Mouse (Mus musculus) hindbrain, embryonic 11.5 days (tissue): ENCODE measurements around the gene Epb41l1. TPM values are rescaled to one million over a fixed set of nuclear protein-coding genes. Genes with fewer than 3 reads are reported as not detected.

ENCODE experiments used
- ATAC-seq: fragments of 200-750 bp; cut with Nextera tagmentation; 2 replicates; pipeline ENCODE4 v1.8.0; 2017; ENCODE audit warnings: mild to moderate bottlenecking, moderate TSS enrichment, moderate library complexity; ENCODE audit not compliant: low FRiP score
- DNase-seq: peaks from one replicate; pipeline ENCODE4 v3.0.0-alpha.2; 2015; ENCODE audit warnings: low spot score
- H3K27ac ChIP-seq: fragments of 300-500 bp; sonication (generic); 2 replicates; pipeline ENCODE4 v1.5.1; 2014; ENCODE audit warnings: mild to moderate bottlenecking, low read depth, low read length
- H3K27me3 ChIP-seq: fragments of 300-500 bp; sonication (generic); 2 replicates; pipeline ENCODE4 v1.6.1; 2014; ENCODE audit warnings: mild to moderate bottlenecking, low read length, moderate library complexity, mixed read lengths; ENCODE audit not compliant: control insufficient read depth, insufficient read depth
- H3K36me3 ChIP-seq: fragments of 300-500 bp; sonication (generic); 2 replicates; pipeline ENCODE4 v1.6.1; 2014; ENCODE audit warnings: mild to moderate bottlenecking, low read length, moderate library complexity, mixed read lengths; ENCODE audit not compliant: control insufficient read depth, insufficient read depth
- H3K4me1 ChIP-seq: fragments of 300-500 bp; sonication (generic); replicated peaks from 2 replicates; pipeline ENCODE4 v1.6.1; 2014; ENCODE audit warnings: low read length, mixed read lengths; ENCODE audit not compliant: control insufficient read depth, insufficient read depth
- H3K4me2 ChIP-seq: fragments of 300-500 bp; sonication (generic); replicated peaks from 2 replicates; pipeline ENCODE4 v1.6.1; 2014; ENCODE audit warnings: mild to moderate bottlenecking, low read depth, low read length
- H3K4me3 ChIP-seq: fragments of 300-500 bp; sonication (generic); 2 replicates; pipeline ENCODE4 v1.5.1; 2014; ENCODE audit warnings: low read depth, low read length
- H3K9ac ChIP-seq: fragments of 300-500 bp; sonication (generic); 2 replicates; pipeline ENCODE4 v1.6.1; 2014; ENCODE audit warnings: low read depth, low read length
- H3K9me3 ChIP-seq: fragments of 300-500 bp; sonication (generic); 2 replicates; pipeline ENCODE4 v1.6.1; 2016; ENCODE audit warnings: low read length; ENCODE audit not compliant: control insufficient read depth
- WGBS: fragments of 180-500 bp; shearing (Covaris S2); extraction: QIAGEN DNeasy Blood & Tissue Kit; methylation state at CpG from one replicate; pipeline ENCODE4 v1.1.7; 2014; 5-methylcytosine and 5-hydroxymethylcytosine counted together
- polyA plus RNA-seq: library from polyadenylated mRNA; unstranded; fragments of >200 nt; fragmentation: Nextera tagmentation; extraction: Ambion mirVana; gene quantifications from 2 replicates; pipeline ENCODE4 v1.2.1, GENCODE M21; 2014

The Epb41l1 gene
- polyA plus RNA-seq, 1 experiment from 2014 or later = 5.0 TPM

GRCm38 (mm10) chr2:156417194-156417593 is 3.5 kb upstream of the Epb41l1 start:
- ATAC-seq (no peak), DNase-seq (no peak)
- no peak overlapping the region for H3K27ac ChIP-seq
- no peaks in the 10 kb centered on the region for H3K9me3 ChIP-seq
- peaks cover 19% of the 10 kb centered on the region for H3K27me3 ChIP-seq
- H3K4me3 ChIP-seq = no peak overlapping the region
- H3K4me1 ChIP-seq = peaks cover 4% of the 10 kb centered on the region; the same call in 1 of the 2 replicates
- H3K36me3 ChIP-seq = no peaks in the 10 kb centered on the region
- 64% methylated on average over 1 of the region's 1 CpGs for WGBS
- no peak overlapping the region for H3K4me2 ChIP-seq
- no peak overlapping the region for H3K9ac ChIP-seq

GRCm38 (mm10) chr2:156418467-156418866 is 2.2 kb upstream of the Epb41l1 start:
- H3K4me1 ChIP-seq = peaks cover 4% of the 10 kb centered on the region; the same call in 1 of the 2 replicates
- H3K4me3 ChIP-seq = no peak overlapping the region
- no peaks in the 10 kb centered on the region for H3K36me3 ChIP-seq
- peaks cover 19% of the 10 kb centered on the region for H3K27me3 ChIP-seq
- H3K27ac ChIP-seq = no peak overlapping the region
- ATAC-seq = no peak
- no peak overlapping the region for H3K9ac ChIP-seq
- no peaks in the 10 kb centered on the region for H3K9me3 ChIP-seq
- no peak overlapping the region for H3K4me2 ChIP-seq
- WGBS = 82% methylated on average over 5 of the region's 5 CpGs
- DNase-seq = no peak

GRCm38 (mm10) chr2:156420327-156420693 is 399 bp upstream of the Epb41l1 start:
- Histone ChIP-seq H3K36me3 (no peaks in the 10 kb centered on the region), H3K27me3 (peaks cover 21% of the 10 kb centered on the region), H3K27ac (peak overlapping the region; percentile 67), H3K4me3 (peak overlapping the region; percentile 62), H3K4me2 (peak overlapping the region; percentile 97), H3K4me1 (peaks cover 4% of the 10 kb centered on the region; the same call in 1 of the 2 replicates), H3K9me3 (no peaks in the 10 kb centered on the region), H3K9ac (peak overlapping the region; percentile 75)
- ATAC-seq (peak; percentile 68), DNase-seq (peak; percentile 66)
- WGBS = 8% methylated on average over 14 of the region's 14 CpGs

- peak overlapping the region; percentile 36; the same call in 1 of the 2 replicates for H3K27ac ChIP-seq
- H3K4me3 ChIP-seq = peak overlapping the region; percentile 62
These were observed 837 bp downstream of the Epb41l1 start for GRCm38 (mm10) chr2:156421381-156422110.

GRCm38 (mm10) chr2:156422631-156423030 is 1.9 kb downstream of the Epb41l1 start:
- 12% methylated on average over 8 of the region's 8 CpGs for WGBS
- Histone ChIP-seq H3K4me1 (peaks cover 5% of the 10 kb centered on the region; the same call in 1 of the 2 replicates), H3K4me2 (peak overlapping the region; percentile 97; the same call in 1 of the 2 replicates), H3K36me3 (no peaks in the 10 kb centered on the region), H3K9ac (no peak overlapping the region), H3K9me3 (no peaks in the 10 kb centered on the region), H3K27me3 (peaks cover 21% of the 10 kb centered on the region), H3K27ac (no peak overlapping the region), H3K4me3 (0 out of 2 replicates have a peak overlapping the region, but pooled peaks have one; percentile 62)
- DNase-seq (no peak), ATAC-seq (no peak)

More at GRCm38 (mm10) chr2:156421381-156422110, 837 bp downstream of the Epb41l1 start:
- under 1% methylated on average over 36 of the region's 36 CpGs for WGBS
- H3K4me1 ChIP-seq = peaks cover 5% of the 10 kb centered on the region; the same call in 1 of the 2 replicates
- H3K4me2 ChIP-seq = peak overlapping the region; percentile 97
- DNase-seq = peak; percentile 63
- peak overlapping the region; percentile 75 for H3K9ac ChIP-seq
- peaks cover 21% of the 10 kb centered on the region for H3K27me3 ChIP-seq
- no peaks in the 10 kb centered on the region for H3K9me3 ChIP-seq
- no peaks in the 10 kb centered on the region for H3K36me3 ChIP-seq
- peak; percentile 82 for ATAC-seq

- ATAC-seq (no peak), DNase-seq (no peak)
- H3K27ac ChIP-seq = no peak overlapping the region
- H3K36me3 ChIP-seq = no peaks in the 10 kb centered on the region
- H3K27me3 ChIP-seq = peaks cover 18% of the 10 kb centered on the region
- H3K9ac ChIP-seq = no peak overlapping the region
- WGBS = 82% methylated on average over 4 of the region's 4 CpGs
- no peak overlapping the region for H3K4me2 ChIP-seq
- no peaks in the 10 kb centered on the region for H3K9me3 ChIP-seq
- H3K4me3 ChIP-seq = no peak overlapping the region
- peaks cover 5% of the 10 kb centered on the region; the same call in 1 of the 2 replicates for H3K4me1 ChIP-seq
These were observed 3.0 kb downstream of the Epb41l1 start for GRCm38 (mm10) chr2:156423672-156424071.

- WGBS = 31% methylated on average over 2 of the region's 2 CpGs
These were observed 4.9 kb downstream of the Epb41l1 start for GRCm38 (mm10) chr2:156425618-156426017.

GRCm38 (mm10) chr2:156426151-156426550 is 5.4 kb downstream of the Epb41l1 start:
- H3K4me3 ChIP-seq = no peak overlapping the region
- no peaks in the 10 kb centered on the region for H3K9me3 ChIP-seq
- H3K4me1 ChIP-seq = 0 out of 2 replicates have a peak, but pooled peaks cover 2% of the 10 kb centered on the region
- ATAC-seq (no peak), DNase-seq (no peak)
- H3K27ac ChIP-seq = no peak overlapping the region
- no peak overlapping the region for H3K9ac ChIP-seq
- peaks cover 12% of the 10 kb centered on the region for H3K27me3 ChIP-seq
- 75% methylated on average over 4 of the region's 4 CpGs for WGBS
- H3K4me2 ChIP-seq = no peak overlapping the region
- H3K36me3 ChIP-seq = no peaks in the 10 kb centered on the region

More at GRCm38 (mm10) chr2:156425618-156426017, 4.9 kb downstream of the Epb41l1 start:
- peaks cover 13% of the 10 kb centered on the region for H3K27me3 ChIP-seq
- H3K4me3 ChIP-seq = no peak overlapping the region
- no peak overlapping the region for H3K27ac ChIP-seq
- DNase-seq (no peak), ATAC-seq (no peak)
- no peaks in the 10 kb centered on the region for H3K9me3 ChIP-seq
- no peak overlapping the region for H3K4me2 ChIP-seq
- no peak overlapping the region for H3K9ac ChIP-seq
- peaks cover 2% of the 10 kb centered on the region; the same call in 1 of the 2 replicates for H3K4me1 ChIP-seq
- H3K36me3 ChIP-seq = no peaks in the 10 kb centered on the region

- Histone ChIP-seq H3K27ac (no peak overlapping the region), H3K9me3 (no peaks in the 10 kb centered on the region), H3K4me1 (0 out of 2 replicates have a peak, but pooled peaks cover 2% of the 10 kb centered on the region), H3K27me3 (no peaks in the 10 kb centered on the region), H3K4me3 (no peak overlapping the region), H3K36me3 (no peaks in the 10 kb centered on the region), H3K9ac (no peak overlapping the region), H3K4me2 (no peak overlapping the region)
- ATAC-seq (no peak), DNase-seq (no peak)
- 81% methylated on average over 10 of the region's 10 CpGs for WGBS
These were observed 9.1 kb downstream of the Epb41l1 start for GRCm38 (mm10) chr2:156429836-156430235.
